Mouse (Mus musculus) thymus, postnatal 4 days (tissue): ENCODE results near the gene Nectin3.
A peak's percentile ranks its signal among the peaks of the same experiment; 100 is the strongest.

Experiments used
- DNase-seq: peaks from one replicate; pipeline ENCODE4 v3.0.0; 2021

Nectin3 gene

GRCm38 (mm10) chr16:46498421-46498789 lies at the start of gene Nectin3:
Gene Nectin3, minus strand, starts transcription at chr16:46498525.
- DNase-seq = no peak

DNA sequence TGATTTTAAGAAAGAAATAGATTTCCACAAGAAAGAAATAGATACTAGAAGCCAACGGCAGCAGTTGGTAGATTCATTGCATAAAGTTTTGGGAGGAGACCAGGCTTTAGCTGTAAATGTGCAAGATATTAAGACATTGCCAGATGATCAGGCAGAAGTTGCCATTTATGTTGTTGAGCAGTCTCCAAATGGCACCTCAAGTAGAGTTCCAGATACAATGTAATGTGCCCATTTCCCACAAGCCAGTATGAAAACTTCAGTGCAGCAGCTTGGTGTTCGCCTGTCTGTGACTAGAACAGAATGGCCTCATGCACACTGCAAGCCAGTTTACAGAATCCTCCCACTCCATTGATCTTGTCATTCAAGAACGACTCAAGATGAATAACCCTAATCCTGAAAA lies 39.8 kb upstream of the Nectin3 start:
- DNase-seq = no peak

DNA sequence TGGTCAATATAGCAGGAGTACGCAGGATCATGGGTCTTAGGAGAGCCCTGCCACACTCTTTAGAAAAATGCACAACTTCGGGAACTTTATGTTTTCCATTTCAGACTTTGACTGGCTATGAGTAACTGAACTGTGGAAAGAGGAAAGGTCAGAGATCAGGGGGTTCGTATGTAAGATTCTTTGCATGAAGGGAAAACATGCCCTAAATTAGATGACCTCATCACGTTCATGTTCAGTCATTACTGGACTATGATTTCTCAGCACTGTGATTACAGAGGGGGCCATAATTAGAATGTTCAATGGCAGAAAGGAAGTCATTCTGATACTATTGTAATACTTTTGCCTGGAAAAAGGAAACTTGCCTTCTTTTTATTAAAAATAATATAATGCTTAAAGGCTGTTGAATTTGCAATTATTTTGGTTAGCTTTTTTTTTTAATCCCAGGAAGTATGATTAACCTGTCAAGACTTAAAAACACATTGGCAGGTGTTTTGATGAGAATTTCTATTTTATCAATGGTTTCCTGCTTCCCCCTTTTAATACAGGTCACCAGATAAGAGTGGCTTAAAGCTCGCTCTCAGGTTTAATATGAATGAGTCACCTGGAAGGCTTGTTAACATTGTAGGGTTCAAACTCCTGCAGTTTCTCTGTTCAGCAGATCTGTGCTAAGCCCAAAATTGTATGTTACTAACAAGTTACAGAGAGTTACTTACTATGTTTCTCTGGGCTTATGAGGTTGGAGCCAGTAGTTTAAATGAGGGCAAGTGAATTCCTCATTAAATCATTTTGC lies 34.3 kb upstream of the Nectin3 start:
- DNase-seq = no peak

DNA sequence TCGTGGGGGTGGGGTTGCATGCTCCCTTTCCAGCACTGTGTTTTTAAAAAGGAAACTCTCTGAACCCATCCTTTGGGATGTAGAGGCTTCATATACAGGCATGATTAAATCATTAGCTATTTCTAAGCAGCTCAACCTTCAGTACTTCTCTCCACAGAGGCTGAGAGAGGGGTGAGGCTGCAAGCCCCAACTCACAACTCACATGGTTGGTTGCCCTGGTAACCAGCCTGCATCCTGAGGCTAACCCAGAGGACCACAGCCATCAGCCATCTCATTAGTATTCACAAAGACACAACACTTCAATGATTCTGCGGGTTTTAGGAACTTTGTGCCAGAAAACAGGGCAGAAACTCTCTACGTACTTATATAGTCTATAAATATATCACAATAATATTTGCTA lies 32.7 kb upstream of the Nectin3 start:
- DNase-seq = no peak

GRCm38 (mm10) chr16:46520885-46521417 lies 22.6 kb upstream of the Nectin3 start:
- DNase-seq = no peak

DNA sequence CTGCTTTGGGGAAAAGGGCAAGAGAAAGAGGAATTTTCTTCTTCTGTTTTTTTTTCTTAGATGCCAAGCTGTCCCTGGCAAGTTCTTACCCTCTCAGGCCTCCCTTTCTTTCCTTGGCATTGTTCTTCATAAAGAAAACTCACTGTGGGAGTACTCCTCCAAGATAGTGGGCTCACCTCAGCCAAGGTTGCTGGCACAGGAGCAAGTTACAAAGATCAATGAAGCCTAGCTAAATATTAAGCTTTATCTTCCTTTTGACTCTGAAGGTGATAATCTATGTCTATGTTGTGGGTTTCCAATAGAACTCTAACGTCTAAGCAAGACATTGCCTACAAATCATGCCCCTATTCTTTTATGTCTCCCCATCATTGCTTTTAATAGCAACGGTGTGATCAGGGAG lies 21.3 kb upstream of the Nectin3 start:
- no peak for DNase-seq

DNA sequence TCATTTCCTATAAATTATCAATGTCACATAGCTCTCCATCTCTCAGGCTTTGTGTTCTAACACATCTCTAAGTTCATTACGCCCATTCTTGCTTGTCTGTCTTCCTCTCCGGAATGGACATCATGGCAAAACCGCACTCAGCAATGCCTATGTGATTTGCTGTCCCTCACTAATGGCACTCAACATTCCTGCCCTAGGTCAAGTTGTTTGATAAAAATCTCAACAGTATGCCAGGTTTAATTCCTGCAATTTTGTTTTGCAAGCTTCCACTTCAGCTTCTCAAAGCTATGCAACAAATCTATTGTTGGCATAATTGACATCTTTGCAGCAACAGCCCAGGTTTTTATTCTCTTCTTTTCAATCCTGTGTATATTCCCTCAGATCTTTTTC lies 9.6 kb upstream of the Nectin3 start:
- DNase-seq = no peak

- no peak for DNase-seq
These were observed 9.1 kb upstream of the Nectin3 start for GRCm38 (mm10) chr16:46507260-46507943.

GRCm38 (mm10) chr16:46504006-46504405 lies 5.7 kb upstream of the Nectin3 start:
- no peak for DNase-seq

GRCm38 (mm10) chr16:46502311-46502710 lies 4.0 kb upstream of the Nectin3 start:
- no peak for DNase-seq

DNA sequence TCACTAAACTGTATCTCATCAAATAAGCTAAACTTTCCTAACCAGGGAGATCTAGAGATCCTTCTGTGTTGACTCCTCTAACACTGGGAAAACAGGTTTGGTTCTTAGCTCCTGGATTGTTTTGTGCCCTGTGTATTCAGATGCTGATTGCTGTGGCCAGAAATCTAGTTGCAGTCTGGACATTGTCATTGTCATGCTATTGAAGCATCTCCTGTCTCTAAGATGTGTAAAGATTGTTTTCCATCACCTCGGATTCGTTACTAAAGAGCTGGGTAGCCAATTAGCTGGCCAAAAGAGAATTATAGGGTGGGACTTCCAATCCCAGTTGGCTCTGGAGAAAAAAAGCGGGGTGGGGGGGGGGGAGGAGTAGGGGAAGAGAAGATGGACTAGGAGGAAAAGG lies 2.4 kb upstream of the Nectin3 start:
- no peak for DNase-seq

- DNase-seq = no peak
These were observed 472 bp downstream of the Nectin3 start for GRCm38 (mm10) chr16:46497686-46498420.

DNA sequence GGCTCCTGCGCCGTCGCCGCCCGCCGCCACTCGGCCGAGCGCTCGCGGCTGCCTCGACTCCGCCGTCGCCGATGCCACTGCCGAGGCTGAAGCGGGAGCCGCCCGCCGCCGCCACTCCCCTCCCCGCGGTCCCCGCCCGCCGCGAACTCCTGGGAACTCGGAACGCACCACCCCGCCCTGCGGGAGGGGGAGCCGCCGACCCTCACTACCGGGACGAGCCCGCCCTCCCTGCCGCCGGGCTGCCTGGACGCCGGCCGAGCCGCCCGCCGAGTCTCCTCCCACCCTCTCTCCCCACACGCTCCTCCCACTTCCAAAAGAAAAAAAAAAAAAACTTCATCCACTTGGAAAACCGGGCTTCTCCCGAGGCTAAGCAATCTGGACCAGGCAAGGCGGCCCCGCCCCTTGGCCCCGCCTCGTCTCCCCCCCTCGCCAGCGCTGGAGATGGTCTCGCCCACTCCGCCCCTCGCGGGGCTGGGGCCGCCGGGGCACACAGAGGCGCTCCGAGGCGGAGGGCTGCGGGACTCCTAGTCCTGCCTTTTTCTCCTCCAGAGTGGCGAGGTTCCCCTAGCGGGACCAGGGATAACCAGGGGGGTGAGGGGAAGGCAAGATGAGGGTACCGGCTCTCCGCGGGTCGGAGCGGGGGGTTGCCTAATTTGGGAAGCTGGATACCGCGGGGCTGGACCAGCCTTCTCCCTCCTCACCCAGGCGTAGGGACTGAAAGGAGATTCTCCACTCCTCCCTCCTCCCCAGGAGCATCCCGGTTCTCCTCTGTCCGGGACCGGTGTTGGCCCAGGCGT lies 1.2 kb downstream of the Nectin3 start:
- peak; percentile 91 for DNase-seq

- peak; percentile 47 for DNase-seq
These were observed 2.1 kb downstream of the Nectin3 start for GRCm38 (mm10) chr16:46496031-46496868.

DNA sequence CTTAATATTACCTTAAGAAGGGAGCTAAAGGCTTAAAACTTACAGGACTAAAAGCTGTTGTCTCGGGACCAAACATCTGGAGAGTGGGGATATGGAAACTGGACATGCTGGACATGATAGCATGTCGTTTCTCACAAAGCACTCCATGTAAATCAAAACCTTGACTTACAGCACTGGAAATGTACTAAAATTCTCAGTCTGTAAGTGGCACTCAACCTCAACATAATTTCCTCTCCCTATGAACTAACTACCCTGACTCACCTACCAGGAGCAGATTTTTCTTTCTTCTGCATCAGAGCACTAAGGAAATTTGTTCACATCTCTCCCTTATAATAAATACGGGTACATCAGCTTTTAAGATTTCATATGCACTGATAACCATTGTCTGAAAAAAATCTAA lies 3.1 kb downstream of the Nectin3 start:
- DNase-seq = no peak

DNA sequence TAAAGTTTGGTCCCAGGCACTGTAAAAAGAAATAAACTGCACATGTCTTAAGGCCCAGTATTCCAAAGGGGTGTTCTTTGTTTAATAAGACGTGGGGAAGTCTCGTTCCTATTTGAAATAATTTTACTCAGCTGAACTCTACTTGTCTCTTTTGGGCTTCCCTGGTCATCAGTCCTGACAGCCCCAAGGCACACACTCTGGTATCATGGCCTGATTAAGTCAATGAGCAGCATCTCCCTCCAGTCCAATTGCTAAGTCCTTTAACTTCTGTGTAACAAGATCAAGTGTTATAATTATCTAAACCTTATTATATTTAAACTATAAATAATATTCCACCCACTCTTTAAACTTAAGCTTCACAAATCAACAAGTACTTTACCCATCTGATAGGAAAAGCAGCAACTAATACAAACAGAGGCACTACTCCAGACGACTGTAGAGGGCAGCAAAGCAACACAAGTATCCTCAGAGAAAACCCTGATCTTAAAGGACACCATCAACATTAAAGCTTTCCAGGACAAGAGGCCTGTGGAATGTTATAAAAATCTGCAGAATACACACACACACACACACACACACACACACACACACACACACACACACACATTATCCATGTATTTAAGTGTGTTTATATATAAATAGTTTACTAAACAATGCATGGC lies 10.8 kb downstream of the Nectin3 start:
- peak; percentile 21 for DNase-seq

DNA sequence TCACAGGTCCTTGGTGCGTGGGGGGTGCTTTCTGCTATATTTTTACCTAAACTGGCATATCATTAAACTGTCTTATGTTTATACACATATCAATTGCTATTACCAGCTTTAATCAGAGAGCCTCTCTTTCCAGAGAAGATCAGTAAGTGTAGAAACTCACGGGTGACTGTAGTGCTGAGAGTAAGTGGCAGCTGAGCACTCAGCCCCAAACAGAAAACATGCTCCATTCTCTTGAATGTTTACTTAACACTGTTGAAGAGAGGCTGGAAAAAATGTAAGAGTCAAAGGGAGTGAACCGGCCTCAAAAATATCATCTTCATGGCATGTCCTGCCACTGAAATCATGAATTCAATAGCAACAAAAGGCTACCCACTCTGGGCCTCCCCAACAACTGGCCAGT lies 21.0 kb downstream of the Nectin3 start:
- no peak for DNase-seq

- no peak for DNase-seq
These were observed 46.9 kb downstream of the Nectin3 start for GRCm38 (mm10) chr16:46451421-46451820.

DNA sequence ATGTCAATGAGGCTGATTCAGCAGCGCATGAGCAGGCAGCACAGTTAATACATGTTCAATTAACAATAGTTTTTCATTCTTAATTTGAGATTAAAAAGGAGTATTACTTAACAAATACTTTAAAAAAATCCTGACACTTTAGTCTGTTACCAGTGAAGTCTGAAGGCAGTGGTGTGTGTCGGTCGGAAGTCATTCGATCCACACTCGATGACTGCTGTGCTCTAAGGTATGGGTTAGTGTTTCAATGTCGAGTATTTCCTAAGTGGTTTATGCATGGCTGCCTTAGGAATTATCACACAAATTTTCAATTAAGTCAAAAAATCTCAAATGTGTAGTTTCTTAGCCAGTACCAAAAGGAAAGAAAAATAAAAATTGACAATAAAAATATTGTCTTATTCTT lies 49.3 kb downstream of the Nectin3 start:
- DNase-seq = no peak

DNA sequence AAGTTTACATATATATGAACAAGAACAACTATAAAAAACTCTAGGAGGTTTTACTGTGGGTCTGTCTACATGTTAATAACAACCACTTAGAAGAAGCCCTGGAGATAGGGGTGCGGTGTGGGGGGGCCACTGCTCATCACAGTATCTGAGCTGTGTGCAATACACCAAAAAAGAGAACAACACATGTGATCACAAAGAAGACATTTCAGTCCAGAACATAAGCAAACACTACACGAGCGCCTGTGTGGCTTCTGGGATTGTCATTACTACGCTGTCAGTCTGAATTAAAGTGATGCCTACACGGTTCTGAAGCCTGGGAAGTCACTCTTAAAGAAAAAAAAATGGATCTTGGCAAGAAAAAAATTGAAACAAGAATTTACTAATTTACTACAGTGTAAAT lies 67.0 kb downstream of the Nectin3 start:
- DNase-seq = no peak

- DNase-seq = no peak
These were observed 82.1 kb downstream of the Nectin3 start for GRCm38 (mm10) chr16:46416177-46416576.
